Mouse (Mus musculus): ENCODE measurements around the gene Prpf6. TPM values are rescaled to one million over a fixed set of nuclear protein-coding genes. Genes with fewer than 3 reads are reported as not detected.

Prpf6 gene
- polyA plus RNA-seq, 1 experiment from 2014 or later = 23.8 TPM

- no peaks in the 10 kb centered on the region for H3K9me3 ChIP-seq (replicated peaks)
- H3K27ac ChIP-seq (replicated peaks) = 0 out of 2 replicates have a peak overlapping the region, but pooled peaks have one; percentile 0
- ATAC-seq (ENCODE audit: insufficient read depth) = no peak
- H3K27me3 ChIP-seq = peaks cover 29% of the 10 kb centered on the region
- peak overlapping the region; percentile 57 for H3K4me3 ChIP-seq (replicated peaks)
- peak overlapping the region; percentile 74 for H3K4me2 ChIP-seq
- peaks cover 7% of the 10 kb centered on the region for H3K4me1 ChIP-seq (replicated peaks)
- 23% methylated on average over 4 of the region's 4 CpGs for WGBS (ENCODE audit: insufficient replicate concordance)
- 0 out of 2 replicates have a peak, but pooled peaks cover 4% of the 10 kb centered on the region for H3K36me3 ChIP-seq (replicated peaks)
- H3K9ac ChIP-seq = no peak overlapping the region
Measured at GRCm38 (mm10) chr2:181691571-181691970, 99.9 kb downstream of the Prpf6 start.

- no peak overlapping the region for H3K27ac ChIP-seq (replicated peaks)
Measured at GRCm38 (mm10) chr2:181692304-181692703, 100.6 kb downstream of the Prpf6 start.

GRCm38 (mm10) chr2:181693339-181694280 is 101.9 kb downstream of the Prpf6 start, which contains the start of gene Rgs19:
Rgs19 (minus strand) TSS chr2:181693977.
- Histone ChIP-seq H3K27me3 (peaks cover 29% of the 10 kb centered on the region), H3K4me1 (replicated peaks) (peaks cover 7% of the 10 kb centered on the region), H3K36me3 (replicated peaks) (0 out of 2 replicates have a peak, but pooled peaks cover 4% of the 10 kb centered on the region), H3K9me3 (replicated peaks) (no peaks in the 10 kb centered on the region), H3K4me3 (replicated peaks) (peak within 1 kb of the TSS; percentile 57), H3K4me2 (peak within 1 kb of the TSS; percentile 74), H3K9ac (peak within 1 kb of the TSS; percentile 39), H3K27ac (replicated peaks) (no peak within 1 kb of the TSS)
- ATAC-seq (ENCODE audit: insufficient read depth) = peak; percentile 67
- under 1% methylated on average over 75 of the region's 75 CpGs for WGBS (ENCODE audit: insufficient replicate concordance)

More at GRCm38 (mm10) chr2:181692304-181692703, 100.6 kb downstream of the Prpf6 start:
- Histone ChIP-seq H3K36me3 (replicated peaks) (0 out of 2 replicates have a peak, but pooled peaks cover 4% of the 10 kb centered on the region), H3K4me2 (peak overlapping the region; percentile 74), H3K27me3 (peaks cover 29% of the 10 kb centered on the region), H3K4me3 (replicated peaks) (peak overlapping the region; percentile 57), H3K4me1 (replicated peaks) (peaks cover 7% of the 10 kb centered on the region), H3K9me3 (replicated peaks) (no peaks in the 10 kb centered on the region), H3K9ac (no peak overlapping the region)
- ATAC-seq (ENCODE audit: insufficient read depth) = no peak
- WGBS (ENCODE audit: insufficient replicate concordance) = 49% methylated on average over 3 of the region's 3 CpGs

GRCm38 (mm10) chr2:181694581-181694980 is 102.9 kb downstream of the Prpf6 start:
- Histone ChIP-seq H3K9ac (no peak overlapping the region), H3K27me3 (peaks cover 29% of the 10 kb centered on the region), H3K4me3 (replicated peaks) (peak overlapping the region; percentile 57; the same call in 1 of the 2 replicates), H3K36me3 (replicated peaks) (no peaks in the 10 kb centered on the region), H3K27ac (replicated peaks) (no peak overlapping the region), H3K4me2 (peak overlapping the region; percentile 74; the same call in 1 of the 2 replicates), H3K9me3 (replicated peaks) (no peaks in the 10 kb centered on the region), H3K4me1 (replicated peaks) (peaks cover 7% of the 10 kb centered on the region)
- WGBS (ENCODE audit: insufficient replicate concordance) = 57% methylated on average over 3 of the region's 3 CpGs
- ATAC-seq (ENCODE audit: insufficient read depth) = no peak

- Histone ChIP-seq H3K4me2 (no peak overlapping the region), H3K4me1 (replicated peaks) (peaks cover 7% of the 10 kb centered on the region), H3K27ac (replicated peaks) (no peak overlapping the region), H3K9me3 (replicated peaks) (no peaks in the 10 kb centered on the region), H3K4me3 (replicated peaks) (no peak overlapping the region), H3K9ac (no peak overlapping the region), H3K27me3 (peaks cover 29% of the 10 kb centered on the region), H3K36me3 (replicated peaks) (no peaks in the 10 kb centered on the region)
- WGBS (ENCODE audit: insufficient replicate concordance) = 79% methylated on average over 1 of the region's 1 CpGs
- ATAC-seq (ENCODE audit: insufficient read depth) = no peak
Measured at GRCm38 (mm10) chr2:181695776-181696175, 104.1 kb downstream of the Prpf6 start.

GRCm38 (mm10) chr2:181696801-181697420 is 105.2 kb downstream of the Prpf6 start:
- no peak overlapping the region for H3K4me3 ChIP-seq (replicated peaks)

GRCm38 (mm10) chr2:181698241-181698640 is 106.6 kb downstream of the Prpf6 start, which contains the start of gene Lkaaear1:
Lkaaear1 (minus strand) TSS chr2:181698442.
- Histone ChIP-seq H3K4me1 (replicated peaks) (peaks cover 3% of the 10 kb centered on the region), H3K4me3 (replicated peaks) (no peak within 1 kb of the TSS), H3K27ac (replicated peaks) (no peak within 1 kb of the TSS), H3K36me3 (replicated peaks) (no peaks in the 10 kb centered on the region), H3K9ac (no peak within 1 kb of the TSS), H3K4me2 (no peak within 1 kb of the TSS), H3K9me3 (replicated peaks) (no peaks in the 10 kb centered on the region), H3K27me3 (peaks cover 20% of the 10 kb centered on the region)
- no peak for ATAC-seq (ENCODE audit: insufficient read depth)
- 52% methylated on average over 5 of the region's 5 CpGs for WGBS (ENCODE audit: insufficient replicate concordance)

More at GRCm38 (mm10) chr2:181696801-181697420, 105.2 kb downstream of the Prpf6 start:
- Histone ChIP-seq H3K36me3 (replicated peaks) (no peaks in the 10 kb centered on the region), H3K9me3 (replicated peaks) (no peaks in the 10 kb centered on the region), H3K4me1 (replicated peaks) (peaks cover 7% of the 10 kb centered on the region), H3K9ac (no peak overlapping the region), H3K4me2 (no peak overlapping the region), H3K27me3 (peaks cover 29% of the 10 kb centered on the region), H3K27ac (replicated peaks) (no peak overlapping the region)
- no peak for ATAC-seq (ENCODE audit: insufficient read depth)
- WGBS (ENCODE audit: insufficient replicate concordance) = 71% methylated on average over 33 of the region's 33 CpGs

Small RNA genes within 50 kb of the gene (microRNA-seq; reads per million reads assigned to microRNA genes)
- gene Mir7006 = not detected

Other genes starting within 250 kb of the Prpf6 start
- 12.0 and 12.1 TPM in 2 replicates for gene Zgpat, start 226.9 kb upstream of the Prpf6 start, polyA plus RNA-seq (2015; fragmentation: Nextera tagmentation; extraction: Ambion mirVana)
- gene Arfrp1, start 226.5 kb upstream of the Prpf6 start, polyA plus RNA-seq (2015; fragmentation: Nextera tagmentation; extraction: Ambion mirVana) = 21.1 and 23.2 TPM in 2 replicates
- gene Lime1, start 211.8 kb upstream of the Prpf6 start, polyA plus RNA-seq (2015; fragmentation: Nextera tagmentation; extraction: Ambion mirVana) = 6.2 and 7.4 TPM in 2 replicates
- 7.9 and 8.7 TPM in 2 replicates for gene Zbtb46, start 132.4 kb upstream of the Prpf6 start, polyA plus RNA-seq (2015; fragmentation: Nextera tagmentation; extraction: Ambion mirVana)
- gene Abhd16b, start 98.7 kb upstream of the Prpf6 start, polyA plus RNA-seq (2015; fragmentation: Nextera tagmentation; extraction: Ambion mirVana) = not detected in 2 replicates
- gene Tpd52l2, start 94.7 kb upstream of the Prpf6 start, polyA plus RNA-seq (2015; fragmentation: Nextera tagmentation; extraction: Ambion mirVana) = 67.3 and 68.4 TPM in 2 replicates
- 27.7 and 29.8 TPM in 2 replicates for gene Dnajc5, start 71.4 kb upstream of the Prpf6 start, polyA plus RNA-seq (2015; fragmentation: Nextera tagmentation; extraction: Ambion mirVana)
- 20.4 and 27.5 TPM in 2 replicates for gene Uckl1, start 7.0 kb upstream of the Prpf6 start, polyA plus RNA-seq (2015; fragmentation: Nextera tagmentation; extraction: Ambion mirVana)
- gene Zfp512b, start 935 bp downstream of the Prpf6 start, polyA plus RNA-seq (2015; fragmentation: Nextera tagmentation; extraction: Ambion mirVana) = 9.3 and 9.6 TPM in 2 replicates
- 2.2 and 2.6 TPM in 2 replicates for gene Samd10, start 7.3 kb downstream of the Prpf6 start, polyA plus RNA-seq (2015; fragmentation: Nextera tagmentation; extraction: Ambion mirVana)
- not detected in 2 replicates for gene Gm29797, start 65.2 kb downstream of the Prpf6 start, polyA plus RNA-seq (2015; fragmentation: Nextera tagmentation; extraction: Ambion mirVana)
- gene Sox18, start 79.8 kb downstream of the Prpf6 start, polyA plus RNA-seq (2015; fragmentation: Nextera tagmentation; extraction: Ambion mirVana) = 6.7 and 8.0 TPM in 2 replicates
- gene Tcea2, start 88.4 kb downstream of the Prpf6 start, polyA plus RNA-seq (2015; fragmentation: Nextera tagmentation; extraction: Ambion mirVana) = 1.3 and 2.7 TPM in 2 replicates
- 22.3 and 22.4 TPM in 2 replicates for gene Rgs19, start 102.1 kb downstream of the Prpf6 start, polyA plus RNA-seq (2015; fragmentation: Nextera tagmentation; extraction: Ambion mirVana)
- gene Lkaaear1, start 106.6 kb downstream of the Prpf6 start, polyA plus RNA-seq (2015; fragmentation: Nextera tagmentation; extraction: Ambion mirVana) = not detected in 2 replicates
- 0.07 and 0.23 TPM in 2 replicates for gene Oprl1, start 123.1 kb downstream of the Prpf6 start, polyA plus RNA-seq (2015; fragmentation: Nextera tagmentation; extraction: Ambion mirVana)
- gene Myt1, start 171.5 kb downstream of the Prpf6 start, polyA plus RNA-seq (2015; fragmentation: Nextera tagmentation; extraction: Ambion mirVana) = not detected in 2 replicates
- 14.6 and 15.2 TPM in 2 replicates for gene Pcmtd2, start 246.0 kb downstream of the Prpf6 start, polyA plus RNA-seq (2015; fragmentation: Nextera tagmentation; extraction: Ambion mirVana)

All from liver, embryonic 15.5 days (tissue).